Mouse (Mus musculus): ENCODE data around the gene Rpp25l.
"Not testable (repeated sequence)": the region's sequence is repeated elsewhere in the genome, so short reads cannot be mapped to it uniquely, and the experiment has no call there.

DNA sequence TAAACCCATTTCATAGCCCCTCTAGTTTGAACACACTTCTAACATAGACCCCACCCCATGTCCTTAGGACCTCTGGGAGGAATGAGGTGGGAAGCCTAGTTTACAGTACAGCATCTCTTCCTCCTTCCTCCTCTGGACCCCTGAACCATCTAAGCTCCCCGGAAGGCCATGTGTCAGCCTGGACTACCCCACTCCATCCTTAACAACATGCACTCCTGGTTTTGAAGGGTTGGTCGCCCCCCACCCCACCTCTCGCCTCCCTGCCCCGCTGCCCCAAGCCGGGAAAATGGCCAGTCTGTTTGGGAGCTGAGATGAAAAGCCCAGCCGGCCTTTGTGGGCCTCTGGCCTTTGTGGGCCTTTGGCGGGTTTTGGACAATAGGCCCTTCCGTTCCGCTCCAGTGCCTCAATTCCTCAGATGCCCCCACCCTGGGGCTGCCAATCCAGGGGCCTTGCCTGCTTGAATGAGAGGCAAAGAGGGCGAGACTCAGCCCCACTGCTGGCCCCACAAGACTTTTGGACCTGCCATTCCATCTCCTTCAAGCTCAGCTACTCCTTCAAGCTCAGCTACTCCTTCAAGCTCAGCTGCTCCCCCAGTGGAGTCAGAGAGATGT lies 27.3 kb downstream of the Rpp25l start:
- TF ChIP-seq POLR2A (IDR thresholded peaks at IDR 0.05; ENCODE audit: borderline replicate concordance, extremely low read depth, low read depth, low read length); CTCF (IDR thresholded peaks at IDR 0.05; ENCODE audit: insufficient read depth, low read length): not testable (repeated sequence)
